Mouse (Mus musculus) mouse embryonic stem cell (cell line): ENCODE results near the gene Reps1.

ENCODE experiments used
- in situ Hi-C, 2 experiments: fragments of 300-500 bp; cut with MboI; formaldehyde crosslinking; loops; 1 replicate in 1 of 2; 3 replicates in 1 of 2; pipeline ENCODE4 v1.14.3; 2019 to 2020; ENCODE audit warnings: low sequenced_read_pairs in 2 of 2, low pct_unique_long_range_greater_than_20kb in 1 of 2, mixed read lengths in 1 of 2; ENCODE audit not compliant: unreplicated experiment in 1 of 2

The Reps1 gene

GRCm38 (mm10) chr10:18059807-18060206 is 4.1 kb downstream of the Reps1 start:
- in situ Hi-C loops, result no loop called here

- in situ Hi-C loops, result no loop called here
Observed at GRCm38 (mm10) chr10:18060778-18061177, 5.1 kb downstream of the Reps1 start.

- in situ Hi-C loops, result no loop called here
Observed at GRCm38 (mm10) chr10:18061533-18061932, 5.9 kb downstream of the Reps1 start.

- in situ Hi-C loops, result no loop called here
Observed at GRCm38 (mm10) chr10:18064606-18065228, 9.1 kb downstream of the Reps1 start.

- in situ Hi-C loops, result no loop called here
Observed at GRCm38 (mm10) chr10:18066031-18066439, 10.4 kb downstream of the Reps1 start.

- in situ Hi-C loops, result no loop called here
Observed at GRCm38 (mm10) chr10:18067761-18068446, 12.2 kb downstream of the Reps1 start.

GRCm38 (mm10) chr10:18068880-18069279 is 13.2 kb downstream of the Reps1 start:
- in situ Hi-C loops, result no loop called here

- in situ Hi-C loops, result no loop called here
Observed at GRCm38 (mm10) chr10:18069576-18069975, 13.9 kb downstream of the Reps1 start.

GRCm38 (mm10) chr10:18070144-18070543 is 14.5 kb downstream of the Reps1 start:
- in situ Hi-C loops, result no loop called here

GRCm38 (mm10) chr10:18070616-18071015 is 15.0 kb downstream of the Reps1 start:
- in situ Hi-C loops, result no loop called here

GRCm38 (mm10) chr10:18072871-18073270 is 17.2 kb downstream of the Reps1 start:
- in situ Hi-C loops, result no loop called here

- in situ Hi-C loops, result no loop called here
Observed at GRCm38 (mm10) chr10:18074383-18075075, 18.9 kb downstream of the Reps1 start.

- in situ Hi-C loops, result no loop called here
Observed at GRCm38 (mm10) chr10:18075845-18076244, 20.2 kb downstream of the Reps1 start.

- in situ Hi-C loops, result no loop called here
Observed at GRCm38 (mm10) chr10:18081536-18081935, 25.9 kb downstream of the Reps1 start.

- in situ Hi-C loops, result no loop called here
Observed at GRCm38 (mm10) chr10:18082772-18083171, 27.1 kb downstream of the Reps1 start.

- in situ Hi-C loops, result no loop called here
Observed at GRCm38 (mm10) chr10:18090691-18091090, 35.0 kb downstream of the Reps1 start.

- in situ Hi-C loops, result no loop called here
Observed at GRCm38 (mm10) chr10:18102166-18102565, 46.5 kb downstream of the Reps1 start.

- in situ Hi-C loops, result no loop called here
Observed at GRCm38 (mm10) chr10:18107471-18107870, 51.8 kb downstream of the Reps1 start.

- in situ Hi-C loops, result no loop called here
Observed at GRCm38 (mm10) chr10:18110940-18111339, 55.3 kb downstream of the Reps1 start.
